Mouse (Mus musculus) lung, adult 2 months (tissue): ENCODE data around the gene Nxph4.

ENCODE experiments used
- CTCF ChIP-seq: fragments of 200-500 bp; IDR thresholded peaks from 2 replicates; pipeline ENCODE4 v1.5.1; 2011; ENCODE audit warnings: mild to moderate bottlenecking, low read length, control low read depth; ENCODE audit not compliant: insufficient read depth
- POLR2A ChIP-seq: fragments of 200-500 bp; IDR thresholded peaks from 2 replicates; pipeline ENCODE4 v1.6.1; 2011; ENCODE audit warnings: low read depth, mild to moderate bottlenecking, control low read depth, low read length, borderline replicate concordance; ENCODE audit errors: extremely low read depth

GRCm38 (mm10) chr10:127566553-127567326 lies 32.4 kb upstream of the Nxph4 start:
- TF ChIP-seq CTCF: no peak
- TF ChIP-seq POLR2A: no peak
